Mouse (Mus musculus) testis, postnatal 14 days (tissue): Measurements from ENCODE around the gene Itga3.

Experiments
- DNase-seq: peaks from one replicate; pipeline ENCODE4 v3.0.0; 2021; ENCODE audit warnings: low spot score

Gene Itga3

GRCm38 (mm10) chr11:95076536-95077111, at the start of gene Itga3:
TSS of gene Itga3 (minus strand) at chr11:95076801.
- peak; percentile 65 for DNase-seq

DNA sequence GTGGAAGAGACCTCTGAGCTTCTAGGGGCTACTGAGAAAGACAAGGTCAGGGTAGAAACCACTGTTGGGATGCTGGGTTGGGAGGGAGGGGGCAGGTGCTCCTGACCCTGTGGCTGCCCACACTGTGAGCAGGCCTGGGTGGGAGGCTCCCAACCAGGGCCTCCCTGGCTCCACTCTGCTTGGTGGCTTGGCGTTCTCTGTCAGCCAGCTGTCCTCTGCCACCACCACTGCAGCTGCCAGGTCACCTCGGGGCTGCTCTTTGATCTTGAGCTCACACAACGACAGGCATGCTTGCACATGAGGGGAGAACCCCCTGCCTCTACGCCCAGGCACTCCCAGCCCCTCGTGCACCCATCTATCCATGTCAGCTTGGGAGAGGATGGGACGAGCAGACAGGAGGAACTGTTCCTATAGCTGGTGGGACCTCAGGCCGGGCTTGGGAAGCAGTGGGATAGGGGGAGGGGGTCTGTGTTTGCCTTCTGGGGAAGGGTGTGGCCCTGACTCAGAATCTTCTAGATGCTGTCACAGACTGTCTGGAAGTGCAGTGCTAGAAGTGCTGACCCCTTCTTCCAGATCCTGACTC, 48.9 kb upstream of the Itga3 start:
- DNase-seq: no peak

- DNase-seq: no peak
Observed at GRCm38 (mm10) chr11:95122100-95122489, 45.5 kb upstream of the Itga3 start.

GRCm38 (mm10) chr11:95121161-95122099, 44.8 kb upstream of the Itga3 start:
- DNase-seq: no peak

- DNase-seq: no peak
Observed at GRCm38 (mm10) chr11:95120633-95121020, 44.0 kb upstream of the Itga3 start.

- DNase-seq: no peak
Observed at GRCm38 (mm10) chr11:95119990-95120632, 43.5 kb upstream of the Itga3 start, which contains the start of gene Dlx3. TSS of gene Dlx3 (plus strand) at chr11:95120119.

- DNase-seq: peak; percentile 67
Observed at GRCm38 (mm10) chr11:95118505-95118904, 41.9 kb upstream of the Itga3 start.

DNA sequence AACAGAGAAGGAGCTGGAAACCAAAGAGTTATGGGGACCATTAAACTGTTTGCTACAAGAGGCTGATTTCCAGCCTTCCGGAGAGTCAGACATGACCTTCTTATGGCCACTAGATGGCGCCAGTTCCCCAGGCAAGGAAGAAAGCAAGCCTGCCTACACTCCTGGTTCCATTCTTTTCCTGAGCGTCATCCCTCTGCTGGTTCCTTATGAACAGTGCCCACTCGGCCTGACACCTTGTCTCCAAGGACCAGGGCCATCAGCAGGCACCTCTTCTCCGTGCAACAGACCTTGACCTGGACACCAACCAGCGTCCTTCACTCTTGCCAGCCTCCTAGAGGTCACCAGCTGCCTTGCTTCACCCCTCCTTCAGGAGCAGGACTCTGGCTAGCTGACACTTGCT, 40.4 kb upstream of the Itga3 start:
- peak; percentile 70 for DNase-seq

- no peak for DNase-seq
Observed at GRCm38 (mm10) chr11:95110081-95110480, 33.5 kb upstream of the Itga3 start.

GRCm38 (mm10) chr11:95109000-95109399, 32.4 kb upstream of the Itga3 start:
- DNase-seq: no peak

- DNase-seq: peak; percentile 71
Observed at GRCm38 (mm10) chr11:95106440-95107236, 30.0 kb upstream of the Itga3 start.

GRCm38 (mm10) chr11:95105274-95105874, 28.8 kb upstream of the Itga3 start:
- no peak for DNase-seq

- no peak for DNase-seq
Observed at GRCm38 (mm10) chr11:95104266-95104665, 27.7 kb upstream of the Itga3 start.

DNA sequence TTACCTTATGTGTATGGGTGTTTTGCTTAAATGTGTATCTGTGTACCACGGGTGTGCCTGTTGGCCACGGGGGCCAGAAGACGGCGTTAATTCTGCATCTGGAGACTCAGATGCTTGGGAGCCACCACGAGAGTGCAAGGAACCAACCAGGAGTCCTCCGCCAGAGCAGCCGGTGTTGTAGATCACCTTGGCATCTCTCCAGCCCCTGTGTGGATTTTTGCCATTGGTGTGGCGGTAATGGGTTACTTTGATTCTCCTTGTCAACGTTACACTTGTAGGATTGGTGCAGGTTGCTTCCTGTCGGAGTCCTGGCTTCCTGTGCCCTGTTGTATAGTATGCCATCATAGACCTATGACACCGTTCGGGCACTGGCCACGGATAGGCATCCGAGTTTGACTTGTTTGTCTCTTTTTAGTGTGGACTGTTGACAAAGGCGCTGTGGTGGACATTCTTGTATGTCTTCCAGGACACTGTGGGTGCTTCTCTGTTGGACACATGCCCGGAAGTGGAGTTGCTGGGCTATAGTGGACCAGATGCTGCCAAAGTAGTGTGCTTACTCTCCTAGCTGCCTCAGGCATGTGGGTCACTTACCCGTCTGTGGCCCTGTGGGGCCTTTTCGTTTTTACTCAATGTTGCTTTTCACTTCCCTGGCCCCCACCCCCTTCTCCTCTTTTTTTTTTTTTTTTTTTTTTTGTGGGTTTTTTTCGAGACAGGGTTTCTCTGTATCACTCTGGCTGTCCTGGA, 25.7 kb upstream of the Itga3 start:
- DNase-seq: no peak

- no peak for DNase-seq
Observed at GRCm38 (mm10) chr11:95101071-95101788, 24.6 kb upstream of the Itga3 start.

DNA sequence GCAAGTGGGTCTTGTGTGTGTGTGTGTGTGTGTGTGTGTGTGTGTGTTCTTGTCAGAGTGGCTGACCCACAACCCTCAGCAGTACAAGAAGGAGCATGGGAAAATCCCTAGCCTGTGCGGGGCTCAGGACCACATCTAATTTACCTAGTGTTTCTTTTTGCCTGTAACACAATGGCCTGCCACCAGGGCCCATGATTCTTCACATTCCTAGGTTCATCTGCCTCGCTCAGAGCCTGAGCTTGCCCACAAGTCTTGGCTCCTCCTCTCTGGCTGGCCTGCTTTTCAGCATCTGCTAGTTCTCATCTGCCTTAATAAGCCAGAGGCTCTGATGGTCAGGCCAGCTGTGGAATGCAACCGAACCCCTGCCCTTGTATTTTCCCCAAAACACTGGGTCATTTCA, 23.8 kb upstream of the Itga3 start:
- DNase-seq: no peak

- DNase-seq: no peak
Observed at GRCm38 (mm10) chr11:95098346-95099095, 21.9 kb upstream of the Itga3 start.

- DNase-seq: no peak
Observed at GRCm38 (mm10) chr11:95097889-95098288, 21.3 kb upstream of the Itga3 start.
